Mouse (Mus musculus): ENCODE data around the gene Med18.

DNA sequence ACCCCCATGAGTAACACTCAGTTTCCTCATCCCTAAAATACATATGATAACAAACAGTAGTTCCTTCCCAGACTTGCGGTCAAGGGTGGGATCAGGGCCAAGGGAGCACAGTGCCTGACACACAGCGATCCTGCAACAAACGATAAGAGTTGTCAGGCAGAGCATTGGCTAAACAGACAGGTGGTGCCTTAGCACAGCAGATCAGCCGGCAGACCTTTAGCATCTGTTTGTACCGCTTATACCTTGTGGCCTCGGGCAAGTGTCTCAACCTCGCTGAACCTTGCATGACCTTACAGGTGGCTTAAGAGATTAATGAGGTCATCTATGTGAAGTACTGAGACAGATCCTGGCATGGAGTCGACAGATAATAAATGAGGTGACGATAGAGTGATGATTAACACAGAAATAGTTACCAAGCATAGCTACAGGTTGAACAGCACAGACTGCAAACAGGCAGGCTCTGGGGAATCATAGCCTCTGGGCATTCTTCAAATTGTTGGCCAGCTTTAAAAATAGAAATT is 35.6 kb downstream of the Med18 start:
- no peak for TF ChIP-seq CTCF (IDR thresholded peaks at IDR 0.05; ENCODE audit: low read depth, low read length)
- TF ChIP-seq POLR2A (IDR thresholded peaks at IDR 0.05; ENCODE audit: borderline replicate concordance, low read depth, low read length) = no peak
